Mouse (Mus musculus) brown adipose tissue, adult 24 weeks (tissue): ENCODE measurements around the gene Snrnp25. TPM values are rescaled to one million over a fixed set of nuclear protein-coding genes. Genes with fewer than 3 reads are reported as not detected.

ENCODE experiments used
- H3K27ac ChIP-seq: fragments of 200-500 bp; replicated peaks from 2 replicates; pipeline ENCODE4 v1.5.1; 2012; ENCODE audit warnings: low read depth, mild to moderate bottlenecking, low read length
- H3K4me1 ChIP-seq: fragments of 200-500 bp; 2 replicates; pipeline ENCODE4 v1.6.1; 2012; ENCODE audit warnings: low read length, mixed read lengths; ENCODE audit not compliant: control insufficient read depth, insufficient read depth, insufficient read length
- H3K4me3 ChIP-seq: fragments of 200-500 bp; 2 replicates; pipeline ENCODE4 v1.5.1; 2012; ENCODE audit warnings: low read depth, mild to moderate bottlenecking, low read length, moderate library complexity; ENCODE audit not compliant: insufficient read depth
- polyA plus RNA-seq: library from polyadenylated mRNA; stranded (reverse); fragments of >200 nt; gene quantifications from 2 replicates; pipeline ENCODE4 v1.2.4, GENCODE M21; 2012; ENCODE audit not compliant: missing spikeins, insufficient read depth, insufficient read length

Gene Snrnp25
- polyA plus RNA-seq, 1 experiment, result 22.6 TPM

GRCm38 (mm10) chr11:32201922-32202685 lies 3.1 kb upstream of the Snrnp25 start:
- no peaks in the 10 kb centered on the region for H3K4me1 ChIP-seq
- no peak overlapping the region for H3K27ac ChIP-seq
- H3K4me3 ChIP-seq, result no peak overlapping the region

GRCm38 (mm10) chr11:32210623-32211022 lies 5.4 kb downstream of the Snrnp25 start:
- no peak overlapping the region for H3K27ac ChIP-seq
- H3K4me3 ChIP-seq, result no peak overlapping the region
- H3K4me1 ChIP-seq, result no peaks in the 10 kb centered on the region

- peaks cover under 1% of the 10 kb centered on the region for H3K4me1 ChIP-seq
- H3K27ac ChIP-seq, result no peak overlapping the region
- H3K4me3 ChIP-seq, result no peak overlapping the region
Observed at GRCm38 (mm10) chr11:32215372-32216162, 10.4 kb downstream of the Snrnp25 start.

- H3K27ac ChIP-seq, result no peak overlapping the region
- H3K4me1 ChIP-seq, result peaks cover 5% of the 10 kb centered on the region
- no peak overlapping the region for H3K4me3 ChIP-seq
Observed at GRCm38 (mm10) chr11:32216851-32217250, 11.6 kb downstream of the Snrnp25 start.

GRCm38 (mm10) chr11:32218501-32219050 lies 13.4 kb downstream of the Snrnp25 start:
- no peak overlapping the region for H3K4me3 ChIP-seq
- H3K27ac ChIP-seq, result no peak overlapping the region
- H3K4me1 ChIP-seq, result peaks cover 13% of the 10 kb centered on the region

- no peak overlapping the region for H3K4me3 ChIP-seq
- no peak overlapping the region for H3K27ac ChIP-seq
- H3K4me1 ChIP-seq, result peaks cover 13% of the 10 kb centered on the region
Observed at GRCm38 (mm10) chr11:32219287-32219686, 14.1 kb downstream of the Snrnp25 start.

GRCm38 (mm10) chr11:32220607-32221224 lies 15.5 kb downstream of the Snrnp25 start:
- peaks cover 25% of the 10 kb centered on the region for H3K4me1 ChIP-seq
- peak overlapping the region; percentile 76 for H3K4me3 ChIP-seq
- H3K27ac ChIP-seq, result peak overlapping the region; percentile 67

GRCm38 (mm10) chr11:32221225-32221950 lies 16.2 kb downstream of the Snrnp25 start:
- Histone ChIP-seq H3K4me3 (peak overlapping the region; percentile 76), H3K4me1 (peaks cover 29% of the 10 kb centered on the region), H3K27ac (peak overlapping the region; percentile 67)

GRCm38 (mm10) chr11:32221951-32222409 lies 16.8 kb downstream of the Snrnp25 start, which contains the start of gene Rhbdf1:
Gene Rhbdf1 (minus strand): TSS chr11:32222300.
- Histone ChIP-seq H3K27ac (peak within 1 kb of the TSS; percentile 67), H3K4me1 (peaks cover 29% of the 10 kb centered on the region), H3K4me3 (peak within 1 kb of the TSS; percentile 76)

- H3K27ac ChIP-seq, result peak overlapping the region; percentile 66
- peaks cover 29% of the 10 kb centered on the region for H3K4me1 ChIP-seq
- H3K4me3 ChIP-seq, result peak overlapping the region; percentile 76
Observed at GRCm38 (mm10) chr11:32222570-32223194, 17.5 kb downstream of the Snrnp25 start.

GRCm38 (mm10) chr11:32223297-32223967 lies 18.2 kb downstream of the Snrnp25 start:
- Histone ChIP-seq H3K4me3 (no peak overlapping the region), H3K27ac (peak overlapping the region; percentile 21; the same call in 1 of the 2 replicates), H3K4me1 (peaks cover 29% of the 10 kb centered on the region)

GRCm38 (mm10) chr11:32224468-32225139 lies 19.4 kb downstream of the Snrnp25 start:
- peaks cover 29% of the 10 kb centered on the region for H3K4me1 ChIP-seq
- no peak overlapping the region for H3K4me3 ChIP-seq
- peak overlapping the region; percentile 80 for H3K27ac ChIP-seq
